Mouse (Mus musculus): Measurements from ENCODE around the gene Znrf1. TPM values are rescaled to one million over a fixed set of nuclear protein-coding genes. Genes with fewer than 3 reads are reported as not detected.

The Znrf1 gene
- total and polyA plus RNA-seq, 3 experiments, result 9.3 to 21.2 (median 9.5) TPM

DNA sequence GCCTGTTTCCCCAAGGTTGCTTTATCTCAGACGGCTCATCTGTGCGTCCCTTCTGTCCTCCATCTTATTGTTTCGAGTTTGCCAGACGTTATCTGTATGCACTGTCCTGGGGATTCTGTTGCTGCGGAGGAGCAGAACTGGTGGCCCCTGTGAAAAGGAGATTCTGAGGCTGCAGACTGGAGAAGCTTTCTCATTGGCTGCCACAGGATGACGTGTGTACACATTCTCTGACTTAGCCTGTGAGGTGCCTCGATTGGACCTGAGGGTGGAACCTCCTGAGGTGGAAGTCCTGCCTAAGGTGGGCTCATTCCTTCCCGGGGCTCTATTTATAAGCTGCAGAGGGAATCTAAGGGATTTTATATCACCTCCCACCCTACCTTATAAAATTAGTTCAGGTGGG lies 37.7 kb downstream of the Znrf1 start:
- Histone ChIP-seq H3K4me1 (ENCODE audit: control insufficient read depth in 1 of 2, insufficient read depth in 2 of 2) (peaks cover 5 to 57% of the 10 kb centered on the region in 2 experiments; a peak in 3 of 4 replicates), H3K4me2 (ENCODE audit: insufficient read depth, low read depth, poor library complexity, severe bottlenecking) (no peak overlapping the region), H3K36me3 (replicated peaks in 1 of 2; ENCODE audit: control insufficient read depth in 1 of 2, insufficient read depth in 1 of 2, low read length in 1 of 2) (peaks cover 0 to 10% of the 10 kb centered on the region in 2 experiments)

DNA sequence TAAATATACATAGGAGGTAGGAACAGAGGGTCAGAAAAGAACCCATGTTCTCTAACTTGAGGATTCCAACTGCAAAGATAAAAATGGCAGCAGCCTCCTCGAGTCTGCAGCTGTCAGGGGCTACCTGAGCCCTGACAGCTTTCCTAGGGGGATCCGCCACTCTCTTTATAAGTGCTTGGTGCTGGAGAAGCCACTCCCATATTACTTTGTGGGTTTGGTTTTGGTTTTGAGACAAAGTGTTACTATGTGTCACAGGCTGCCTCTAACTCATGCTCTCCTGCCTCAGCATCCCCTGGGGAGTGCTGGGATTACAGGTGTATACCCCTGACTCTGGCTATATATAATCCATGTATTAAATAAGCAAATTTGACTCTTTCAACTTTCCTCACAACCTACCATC lies 38.1 kb downstream of the Znrf1 start:
- peaks cover 5 to 54% of the 10 kb centered on the region in 2 experiments; a peak in 3 of 4 replicates for H3K4me1 ChIP-seq (ENCODE audit: control insufficient read depth in 1 of 2, insufficient read depth in 2 of 2)
- in situ Hi-C loops (cut with MboI; ENCODE audit: low pct_ligation_motif_present, low pct_unique_long_range_greater_than_20kb, low sequenced_read_pairs), result no loop called here
- peak overlapping the region in 1 of 3 experiments; percentile 2 for H3K4me3 ChIP-seq (replicated peaks in 1 of 3; ENCODE audit: low read depth in 2 of 3, low read length in 2 of 3, poor library complexity in 1 of 3)
- TF ChIP-seq ZC3H11A (IDR thresholded peaks at IDR 0.05; ENCODE audit: low read depth, low read length) (no peak), USF1 (IDR thresholded peaks at IDR 0.05; ENCODE audit: low read depth, low read length) (no peak), UBTF (IDR thresholded peaks at IDR 0.05; ENCODE audit: low read depth, low read length) (no peak), POLR2AphosphoS2 (IDR thresholded peaks at IDR 0.05; ENCODE audit: low read depth, low read length) (no peak), CHD1 (IDR thresholded peaks at IDR 0.05; ENCODE audit: low read depth, low read length) (no peak), RCOR1 (conservative IDR thresholded peaks at IDR 0.05; ENCODE audit: low read depth, low read length) (no peak), SMC3 (IDR thresholded peaks at IDR 0.05; ENCODE audit: low read depth, low read length) (no peak), ZMIZ1 (IDR thresholded peaks at IDR 0.05; ENCODE audit: low read depth, low read length) (no peak), MEF2A (IDR thresholded peaks at IDR 0.05; ENCODE audit: borderline replicate concordance, low read depth, low read length) (no peak), BHLHE40 (IDR thresholded peaks at IDR 0.05; ENCODE audit: low read depth, low read length) (no peak), RAD21 (IDR thresholded peaks at IDR 0.05; ENCODE audit: low read depth, low read length) (no peak), TBP (conservative IDR thresholded peaks at IDR 0.05; ENCODE audit: low read depth, low read length) (no peak), CTCF (conservative IDR thresholded peaks at IDR 0.05 in 1 of 2, IDR thresholded peaks at IDR 0.05 in 1 of 2; ENCODE audit: low read depth in 2 of 2, low read length in 2 of 2) (no peak), POLR2A (IDR thresholded peaks at IDR 0.05; ENCODE audit: low read depth, low read length) (no peak), EP300 (IDR thresholded peaks at IDR 0.05; ENCODE audit: low read length) (no peak), ETS1 (conservative IDR thresholded peaks at IDR 0.05; ENCODE audit: low read depth, low read length) (no peak), ZKSCAN1 (IDR thresholded peaks at IDR 0.05; ENCODE audit: borderline replicate concordance, low read depth, low read length) (no peak)
- no peak overlapping the region for H3K4me2 ChIP-seq (ENCODE audit: insufficient read depth, low read depth, poor library complexity, severe bottlenecking)
- H3K9ac ChIP-seq (ENCODE audit: insufficient read depth, low read depth), result no peak overlapping the region
- H3K9me3 ChIP-seq (replicated peaks; ENCODE audit: low read length), result peaks cover 3% of the 10 kb centered on the region
- dilution Hi-C loops (cut with MboI; ENCODE audit: extremely low pct_ligation_motif_present, extremely low pct_unique_long_range_greater_than_20kb, low sequenced_read_pairs), result no loop called here
- DNase-seq (ENCODE audit: extremely low read depth), result peak; percentile 34
- peaks cover 0 to 10% of the 10 kb centered on the region in 2 experiments for H3K36me3 ChIP-seq (replicated peaks in 1 of 2; ENCODE audit: control insufficient read depth in 1 of 2, insufficient read depth in 1 of 2, low read length in 1 of 2)
- H3K79me2 ChIP-seq (replicated peaks; ENCODE audit: control insufficient read depth, extremely low read depth, insufficient read depth, poor library complexity, severe bottlenecking), result no peaks in the 10 kb centered on the region
- no peak overlapping the region for H3K27ac ChIP-seq (ENCODE audit: insufficient read depth, low read depth)
- H3K27me3 ChIP-seq (replicated peaks), result no peaks in the 10 kb centered on the region

More for the DNA sequence above, 37.7 kb downstream of the Znrf1 start:
- no peak overlapping the region for H3K9ac ChIP-seq (ENCODE audit: insufficient read depth, low read depth)
- in situ Hi-C loops (cut with MboI; ENCODE audit: low pct_ligation_motif_present, low pct_unique_long_range_greater_than_20kb, low sequenced_read_pairs) (no loop called here), dilution Hi-C loops (cut with MboI; ENCODE audit: extremely low pct_ligation_motif_present, extremely low pct_unique_long_range_greater_than_20kb, low sequenced_read_pairs) (no loop called here)
- TF ChIP-seq USF2 (conservative IDR thresholded peaks at IDR 0.05; ENCODE audit: low read depth, low read length) (no peak), ZNF384 (IDR thresholded peaks at IDR 0.05; ENCODE audit: low read depth, low read length) (no peak), MEF2A (IDR thresholded peaks at IDR 0.05; ENCODE audit: borderline replicate concordance, low read depth, low read length) (no peak), IRF4 (IDR thresholded peaks at IDR 0.05; ENCODE audit: low read depth, low read length) (no peak), USF1 (IDR thresholded peaks at IDR 0.05; ENCODE audit: low read depth, low read length) (no peak), NELFE (IDR thresholded peaks at IDR 0.05; ENCODE audit: low read depth, low read length) (no peak), TCF12 (IDR thresholded peaks at IDR 0.05; ENCODE audit: low read depth, low read length) (no peak), GABPA (IDR thresholded peaks at IDR 0.05; ENCODE audit: insufficient replicate concordance, low read depth, low read length) (no peak), JUN (IDR thresholded peaks at IDR 0.05; ENCODE audit: insufficient read depth, low read depth, low read length) (no peak)
- H3K27me3 ChIP-seq (replicated peaks), result no peaks in the 10 kb centered on the region
- H3K79me2 ChIP-seq (replicated peaks; ENCODE audit: control insufficient read depth, extremely low read depth, insufficient read depth, poor library complexity, severe bottlenecking), result no peaks in the 10 kb centered on the region
- no peak overlapping the region for H3K4me3 ChIP-seq (replicated peaks in 1 of 3; ENCODE audit: low read depth in 2 of 3, low read length in 2 of 3, poor library complexity in 1 of 3)
- DNase-seq (ENCODE audit: extremely low read depth), result no peak
- H3K9me3 ChIP-seq (replicated peaks; ENCODE audit: low read length), result peaks cover 3% of the 10 kb centered on the region
- no peak overlapping the region for H3K27ac ChIP-seq (ENCODE audit: insufficient read depth, low read depth)
